Mouse (Mus musculus) heart, embryonic 15.5 days (tissue): ENCODE data around the gene Uhrf1bp1l. TPM values are rescaled to one million over a fixed set of nuclear protein-coding genes. Genes with fewer than 3 reads are reported as not detected.
A peak's percentile ranks its signal among the peaks of the same experiment; 100 is the strongest.

Experiments used
- ATAC-seq: fragments of 200-750 bp; cut with Nextera tagmentation; replicated peaks from 2 replicates; pipeline ENCODE4 v1.8.0; 2017; ENCODE audit warnings: low read depth, moderate TSS enrichment; ENCODE audit not compliant: insufficient number of reproducible peaks, insufficient read depth, low FRiP score
- H3K27ac ChIP-seq: fragments of 300-500 bp; sonication (generic); 2 replicates; pipeline ENCODE4 v1.5.1; 2015; ENCODE audit warnings: mild to moderate bottlenecking, inconsistent platforms
- H3K27me3 ChIP-seq: fragments of 300-500 bp; sonication (generic); 2 replicates; pipeline ENCODE4 v1.6.1; 2015; ENCODE audit warnings: inconsistent platforms
- H3K36me3 ChIP-seq: fragments of 300-500 bp; sonication (generic); 2 replicates; pipeline ENCODE4 v1.6.1; 2015; ENCODE audit warnings: mild to moderate bottlenecking, inconsistent platforms
- H3K4me1 ChIP-seq: fragments of 300-500 bp; sonication (generic); replicated peaks from 2 replicates; pipeline ENCODE4 v1.6.1; 2015; ENCODE audit warnings: inconsistent platforms
- H3K4me2 ChIP-seq: fragments of 300-500 bp; sonication (generic); 2 replicates; pipeline ENCODE4 v1.6.1; 2015; ENCODE audit warnings: inconsistent platforms, mild to moderate bottlenecking, moderate library complexity
- H3K4me3 ChIP-seq: fragments of 300-500 bp; sonication (generic); 2 replicates; pipeline ENCODE4 v1.5.1; 2015; ENCODE audit warnings: mild to moderate bottlenecking, inconsistent platforms
- H3K9ac ChIP-seq: fragments of 300-500 bp; sonication (generic); 2 replicates; pipeline ENCODE4 v1.6.1; 2015; ENCODE audit warnings: mild to moderate bottlenecking, inconsistent platforms
- H3K9me3 ChIP-seq: fragments of 300-500 bp; sonication (generic); replicated peaks from 2 replicates; pipeline ENCODE4 v1.6.1; 2016; ENCODE audit warnings: inconsistent platforms
- WGBS: fragments of 180-500 bp; shearing (Covaris S2); methylation state at CpG from one replicate; pipeline ENCODE4 v1.1.7; 2015; ENCODE audit warnings: mixed read lengths; 5-methylcytosine and 5-hydroxymethylcytosine counted together
- polyA plus RNA-seq: library from polyadenylated mRNA; unstranded; fragments of >200 nt; fragmentation: Nextera tagmentation; extraction: Ambion mirVana; gene quantifications from 2 replicates; pipeline ENCODE4 v1.2.1, GENCODE M21; 2015

The Uhrf1bp1l gene
- polyA plus RNA-seq, 1 experiment from 2014 or later = 18.0 TPM

DNA sequence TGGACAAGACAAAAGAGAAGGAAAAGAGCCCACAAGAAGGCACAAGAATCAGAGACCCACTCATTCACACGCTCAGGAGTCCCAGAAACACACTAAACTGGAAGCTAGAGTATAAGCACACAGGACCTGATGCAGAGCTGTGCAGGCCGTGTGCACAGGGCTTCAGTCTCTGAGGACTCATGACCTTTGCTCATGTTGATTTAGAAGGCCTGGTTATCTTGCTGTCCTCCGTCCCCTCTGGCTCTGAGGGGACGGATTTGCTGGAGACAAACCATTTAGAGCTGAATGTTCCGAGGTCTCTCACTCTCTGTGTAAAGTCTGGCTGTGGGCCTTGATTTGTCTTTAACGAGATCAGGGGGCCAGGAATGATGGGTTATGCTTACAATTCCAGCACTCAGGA lies 14.4 kb upstream of the Uhrf1bp1l start:
- 79% methylated on average over 6 of the region's 6 CpGs for WGBS
- no peak overlapping the region for H3K27ac ChIP-seq
- no peaks in the 10 kb centered on the region for H3K27me3 ChIP-seq
- peaks cover 13% of the 10 kb centered on the region for H3K36me3 ChIP-seq
- no peak overlapping the region for H3K9ac ChIP-seq
- no peak overlapping the region for H3K4me3 ChIP-seq
- ATAC-seq = no peak
- H3K9me3 ChIP-seq = no peaks in the 10 kb centered on the region
- H3K4me2 ChIP-seq = no peak overlapping the region
- peaks cover 16% of the 10 kb centered on the region for H3K4me1 ChIP-seq

DNA sequence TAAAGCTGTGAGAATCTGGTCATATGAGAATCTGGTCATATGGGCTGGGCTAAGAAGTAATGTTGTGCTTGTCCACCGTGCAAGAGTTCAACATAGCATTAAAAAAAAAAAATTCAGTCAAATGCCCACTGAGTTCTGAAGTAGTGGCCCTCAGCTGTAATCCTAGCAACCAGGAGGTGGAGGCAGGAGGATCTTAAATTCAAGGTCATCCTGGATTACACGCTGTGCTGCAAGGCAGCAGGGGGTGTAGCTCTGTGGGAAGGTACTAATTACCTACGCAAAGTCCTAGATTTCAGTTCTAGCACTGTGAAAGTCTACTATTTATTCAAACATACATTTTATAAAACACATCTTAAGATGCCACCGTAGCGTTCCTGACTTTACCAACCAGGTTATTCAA lies 13.4 kb upstream of the Uhrf1bp1l start:
- WGBS = 17% methylated on average over 5 of the region's 5 CpGs
- peak overlapping the region; percentile 76 for H3K4me3 ChIP-seq

DNA sequence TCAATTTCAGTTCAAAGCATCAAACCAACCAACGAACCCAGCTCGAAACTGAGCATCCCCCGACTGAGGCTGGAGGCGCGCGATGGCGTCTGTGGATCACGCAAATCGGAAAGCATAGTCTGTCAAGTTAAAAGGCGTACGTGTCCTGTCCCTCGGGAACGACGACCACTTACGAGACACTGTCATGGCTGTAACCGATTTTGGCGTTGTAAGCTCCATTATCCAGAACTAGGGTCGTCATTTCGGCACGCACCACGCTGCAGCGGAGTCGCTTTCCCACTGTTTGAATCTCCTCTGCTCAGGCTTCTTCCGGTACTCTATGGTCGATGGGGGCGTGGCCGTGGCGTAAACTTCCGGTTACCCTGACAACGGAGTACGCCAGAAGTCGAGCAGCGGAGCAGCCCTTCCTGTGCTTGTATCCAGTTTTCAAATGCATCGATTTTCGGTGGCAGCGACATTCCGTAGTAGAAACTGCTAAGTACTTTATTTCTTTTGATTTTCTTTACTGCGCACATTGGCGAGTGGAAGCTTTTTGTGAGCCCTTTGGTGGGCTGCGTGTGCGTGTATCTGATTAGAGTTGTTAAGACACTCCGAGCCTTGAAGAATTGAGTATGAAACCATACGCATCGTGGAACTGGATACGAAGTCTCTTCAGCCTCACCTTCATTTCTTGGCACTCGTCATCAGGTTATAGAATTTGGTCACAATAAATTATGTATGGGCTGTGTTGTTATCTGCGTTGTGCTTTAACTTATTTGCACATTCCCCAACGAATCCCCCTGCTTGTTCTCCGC lies 12.6 kb upstream of the Uhrf1bp1l start, which contains the start of gene Actr6:
Gene Actr6, minus strand, starts transcription at position 295 of the 794 bp plus-strand sequence.
- H3K9ac ChIP-seq = peak within 1 kb of the TSS; percentile 60
- no peaks in the 10 kb centered on the region for H3K27me3 ChIP-seq
- H3K4me2 ChIP-seq = peak within 1 kb of the TSS; percentile 72
- H3K36me3 ChIP-seq = 0 out of 2 replicates have a peak, but pooled peaks cover under 1% of the 10 kb centered on the region
- H3K4me3 ChIP-seq = peak within 1 kb of the TSS; percentile 76
- WGBS = 1% methylated on average over 49 of the region's 49 CpGs
- peaks cover 16% of the 10 kb centered on the region for H3K4me1 ChIP-seq
- peak; percentile 98 for ATAC-seq
- no peaks in the 10 kb centered on the region for H3K9me3 ChIP-seq
- 0 out of 2 replicates have a peak within 1 kb of the TSS, but pooled peaks have one; percentile 51 for H3K27ac ChIP-seq

More for the DNA sequence above, 13.4 kb upstream of the Uhrf1bp1l start:
- H3K4me2 ChIP-seq = peak overlapping the region; percentile 72
- H3K27me3 ChIP-seq = no peaks in the 10 kb centered on the region
- no peak for ATAC-seq
- H3K4me1 ChIP-seq = peaks cover 16% of the 10 kb centered on the region
- H3K9me3 ChIP-seq = no peaks in the 10 kb centered on the region
- peak overlapping the region; percentile 60 for H3K9ac ChIP-seq
- 0 out of 2 replicates have a peak, but pooled peaks cover 5% of the 10 kb centered on the region for H3K36me3 ChIP-seq
- H3K27ac ChIP-seq = no peak overlapping the region

DNA sequence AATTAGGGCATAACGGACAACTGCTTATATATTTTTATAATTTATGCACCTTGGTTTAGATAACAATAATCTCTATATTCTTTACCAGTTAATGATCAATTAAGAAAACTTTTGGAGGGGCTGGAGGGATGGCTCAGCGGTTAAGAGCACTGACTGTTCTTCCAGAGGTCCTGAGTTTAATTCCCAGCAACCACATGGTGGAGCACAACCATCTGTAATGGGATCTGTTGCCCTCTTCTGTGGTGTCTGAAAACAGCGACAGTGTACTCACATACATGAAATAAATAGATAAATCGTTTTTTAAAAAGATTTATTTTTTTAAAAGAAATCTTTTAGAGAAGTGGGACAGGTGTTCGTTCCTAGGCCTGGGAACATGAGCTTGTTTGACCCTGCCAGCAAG lies 7.7 kb upstream of the Uhrf1bp1l start:
- no peaks in the 10 kb centered on the region for H3K9me3 ChIP-seq
- H3K4me2 ChIP-seq = no peak overlapping the region
- 39% methylated on average over 5 of the region's 5 CpGs for WGBS
- no peaks in the 10 kb centered on the region for H3K27me3 ChIP-seq
- peaks cover 4% of the 10 kb centered on the region; the same call in 1 of the 2 replicates for H3K4me1 ChIP-seq
- H3K27ac ChIP-seq = no peak overlapping the region
- no peak for ATAC-seq
- no peaks in the 10 kb centered on the region for H3K36me3 ChIP-seq
- H3K4me3 ChIP-seq = no peak overlapping the region
- H3K9ac ChIP-seq = no peak overlapping the region

DNA sequence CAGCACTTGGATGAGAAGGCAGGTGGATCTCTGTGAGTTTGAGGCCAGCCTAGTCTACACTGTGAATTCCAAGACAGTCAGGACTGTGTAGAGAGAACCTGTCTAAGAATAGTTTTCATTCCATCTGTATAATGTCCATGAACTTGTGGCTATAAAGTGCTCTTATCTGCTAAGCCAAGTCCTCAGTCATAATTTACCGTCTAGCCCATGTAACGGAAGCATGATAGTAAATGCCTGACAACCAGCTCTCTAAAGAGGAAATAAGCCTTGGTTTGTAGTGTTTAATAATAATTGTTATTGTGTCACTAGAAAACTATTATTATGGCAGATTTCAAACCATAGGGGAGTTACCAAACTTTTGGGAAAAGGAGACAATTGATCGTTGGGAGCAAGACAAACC lies 6.9 kb upstream of the Uhrf1bp1l start:
- 78% methylated on average over 3 of the region's 3 CpGs for WGBS
- Histone ChIP-seq H3K27me3 (no peaks in the 10 kb centered on the region), H3K36me3 (no peaks in the 10 kb centered on the region), H3K4me3 (no peak overlapping the region), H3K9me3 (no peaks in the 10 kb centered on the region), H3K9ac (no peak overlapping the region), H3K4me2 (no peak overlapping the region), H3K4me1 (peaks cover under 1% of the 10 kb centered on the region; the same call in 1 of the 2 replicates), H3K27ac (no peak overlapping the region)
- ATAC-seq = no peak

DNA sequence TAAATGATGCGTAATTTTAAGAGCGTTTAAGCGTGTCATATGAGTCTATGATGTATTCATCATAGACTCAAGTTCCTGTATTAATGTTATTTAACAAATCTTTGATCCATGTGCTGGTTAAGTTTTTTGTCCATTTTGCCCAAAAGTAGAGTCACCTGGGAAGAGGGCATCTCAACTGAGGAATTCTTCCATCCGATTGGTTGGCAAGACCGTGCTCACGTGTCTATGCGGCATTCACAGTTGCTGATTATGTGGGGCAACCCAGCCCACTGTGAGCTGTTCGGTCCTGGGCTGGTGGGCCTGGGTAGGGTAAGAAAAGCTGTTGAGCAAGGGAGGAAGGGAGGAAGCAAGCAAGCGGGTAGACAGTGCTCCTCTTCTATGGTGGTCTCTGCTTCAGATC lies 6.4 kb upstream of the Uhrf1bp1l start:
- Histone ChIP-seq H3K27me3 (no peaks in the 10 kb centered on the region), H3K4me2 (no peak overlapping the region), H3K27ac (no peak overlapping the region), H3K4me3 (no peak overlapping the region), H3K36me3 (no peaks in the 10 kb centered on the region), H3K9ac (no peak overlapping the region), H3K4me1 (no peaks in the 10 kb centered on the region), H3K9me3 (no peaks in the 10 kb centered on the region)
- WGBS = 84% methylated on average over 9 of the region's 9 CpGs
- no peak for ATAC-seq

DNA sequence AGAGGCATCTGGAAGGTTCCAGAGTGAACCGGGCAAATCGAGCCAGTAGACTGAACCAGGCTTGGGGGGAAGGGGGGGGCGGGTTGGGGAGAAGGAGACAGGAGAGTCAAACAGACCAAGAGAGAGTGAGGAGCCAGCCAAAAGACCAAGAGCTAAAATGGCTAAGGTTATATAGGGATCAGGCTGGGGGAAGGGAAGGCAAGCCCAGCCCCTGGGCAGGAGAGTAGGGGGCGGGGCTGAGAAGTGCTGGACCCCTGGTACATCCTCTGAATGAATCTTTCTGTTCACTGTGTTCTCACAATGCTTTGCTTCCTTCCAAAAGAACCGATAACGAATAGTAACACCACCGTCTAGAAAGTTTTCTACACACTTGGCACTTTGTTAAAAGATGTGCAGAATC lies 5.1 kb upstream of the Uhrf1bp1l start:
- Histone ChIP-seq H3K27me3 (no peaks in the 10 kb centered on the region), H3K9me3 (no peaks in the 10 kb centered on the region), H3K4me1 (no peaks in the 10 kb centered on the region), H3K4me2 (no peak overlapping the region), H3K36me3 (no peaks in the 10 kb centered on the region), H3K4me3 (no peak overlapping the region), H3K9ac (no peak overlapping the region), H3K27ac (no peak overlapping the region)
- 55% methylated on average over 7 of the region's 7 CpGs for WGBS
- ATAC-seq = no peak

DNA sequence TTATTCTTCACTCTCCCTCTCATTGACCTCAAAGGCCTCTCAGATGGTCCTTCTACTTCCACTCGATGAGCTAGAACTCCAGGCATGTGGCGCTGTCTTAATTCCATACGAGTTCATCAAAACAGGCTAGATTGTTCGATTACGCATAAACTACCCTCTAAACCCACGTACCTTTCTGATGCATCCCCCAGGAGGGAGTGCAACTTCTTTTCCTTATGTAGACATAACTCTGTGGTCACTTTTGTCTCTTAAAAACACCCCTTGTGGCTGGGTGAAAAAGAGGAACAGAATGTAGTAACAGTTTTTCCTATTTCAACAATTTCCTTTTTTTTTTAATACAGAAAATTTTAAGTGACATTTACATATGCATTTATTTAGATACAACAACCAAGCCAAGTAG lies 3.8 kb upstream of the Uhrf1bp1l start:
- no peaks in the 10 kb centered on the region for H3K9me3 ChIP-seq
- H3K4me3 ChIP-seq = no peak overlapping the region
- no peaks in the 10 kb centered on the region for H3K4me1 ChIP-seq
- no peak overlapping the region for H3K27ac ChIP-seq
- no peaks in the 10 kb centered on the region for H3K36me3 ChIP-seq
- H3K27me3 ChIP-seq = no peaks in the 10 kb centered on the region
- no peak overlapping the region for H3K9ac ChIP-seq
- no peak for ATAC-seq
- WGBS = 80% methylated on average over 6 of the region's 6 CpGs
- H3K4me2 ChIP-seq = no peak overlapping the region

DNA sequence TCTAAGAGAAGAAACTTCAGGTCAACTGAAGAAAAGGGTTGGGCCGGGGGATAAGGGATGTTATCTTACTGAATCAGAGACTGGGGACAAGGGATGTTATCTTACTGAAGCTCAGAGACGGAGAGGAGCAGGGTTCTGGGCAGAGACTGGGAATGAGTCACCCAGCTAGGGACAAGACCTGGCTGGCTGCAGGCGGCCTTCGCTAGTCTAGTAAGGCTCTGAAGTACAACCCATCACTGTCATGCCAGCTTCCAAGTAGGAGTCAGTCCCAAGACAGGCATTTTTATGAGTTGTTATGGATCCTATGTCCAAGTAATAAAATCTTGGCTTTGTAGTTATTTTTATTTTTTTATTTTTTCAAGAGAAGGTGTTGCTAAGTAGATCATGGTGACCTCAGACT lies 1.5 kb upstream of the Uhrf1bp1l start:
- Histone ChIP-seq H3K27ac (no peak overlapping the region), H3K4me2 (no peak overlapping the region), H3K4me1 (peaks cover 12% of the 10 kb centered on the region), H3K9me3 (no peaks in the 10 kb centered on the region), H3K4me3 (no peak overlapping the region), H3K9ac (no peak overlapping the region), H3K27me3 (no peaks in the 10 kb centered on the region), H3K36me3 (no peaks in the 10 kb centered on the region)
- ATAC-seq = no peak
- 74% methylated on average over 4 of the region's 4 CpGs for whole genome bisulfite sequencing

DNA sequence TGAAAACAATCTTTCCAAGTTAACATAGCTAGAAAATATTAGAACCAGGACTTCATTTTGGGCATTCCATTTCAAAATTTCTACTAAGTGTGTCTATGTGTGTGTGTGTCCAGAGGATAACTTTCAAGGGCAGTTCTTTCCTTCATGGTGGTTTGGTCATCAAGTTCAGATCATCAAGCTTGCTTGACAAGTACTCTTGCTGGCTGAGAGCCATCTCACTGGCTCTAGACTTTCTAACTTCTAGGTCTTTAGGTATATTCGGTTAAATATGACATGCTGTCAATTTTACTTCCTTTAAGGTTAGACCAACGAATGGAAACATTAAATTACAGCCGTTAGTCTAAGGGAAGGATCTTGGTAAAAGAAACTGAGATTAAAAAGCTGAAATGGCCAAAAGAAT lies 450 bp upstream of the Uhrf1bp1l start:
- peak overlapping the region; percentile 61 for H3K4me2 ChIP-seq
- peaks cover 13% of the 10 kb centered on the region for H3K4me1 ChIP-seq
- H3K27me3 ChIP-seq = no peaks in the 10 kb centered on the region
- no peak for ATAC-seq
- H3K9me3 ChIP-seq = no peaks in the 10 kb centered on the region
- H3K36me3 ChIP-seq = no peaks in the 10 kb centered on the region
- H3K9ac ChIP-seq = no peak overlapping the region
- peak overlapping the region; percentile 63 for H3K4me3 ChIP-seq
- 20% methylated on average over 3 of the region's 3 CpGs for WGBS
- no peak overlapping the region for H3K27ac ChIP-seq

DNA sequence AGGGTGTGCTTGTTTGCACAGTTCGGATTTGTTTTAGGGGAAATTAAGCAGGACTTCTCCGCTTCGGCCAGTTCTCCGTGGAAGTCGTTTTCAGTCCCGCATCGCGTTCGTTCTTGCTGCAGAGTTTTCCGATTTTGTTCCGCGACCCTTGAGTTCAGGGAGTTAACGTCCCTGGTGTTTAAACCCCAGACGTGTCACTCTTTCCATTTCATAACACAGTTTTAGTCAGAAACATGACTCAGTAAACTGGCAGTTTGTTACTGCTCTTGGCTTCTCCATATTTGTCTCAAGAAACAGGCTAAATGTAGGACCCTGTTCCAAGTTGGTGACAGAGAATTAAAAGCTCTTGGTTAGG lies 852 bp downstream of the Uhrf1bp1l start:
- WGBS = under 1% methylated on average over 14 of the region's 14 CpGs
- no peaks in the 10 kb centered on the region for H3K36me3 ChIP-seq
- peak overlapping the region; percentile 63 for H3K9ac ChIP-seq
- peak overlapping the region; percentile 61 for H3K4me2 ChIP-seq
- H3K27ac ChIP-seq = peak overlapping the region; percentile 80
- peaks cover 20% of the 10 kb centered on the region for H3K4me1 ChIP-seq
- peak overlapping the region; percentile 63 for H3K4me3 ChIP-seq
- H3K9me3 ChIP-seq = no peaks in the 10 kb centered on the region
- no peak for ATAC-seq
- H3K27me3 ChIP-seq = no peaks in the 10 kb centered on the region

DNA sequence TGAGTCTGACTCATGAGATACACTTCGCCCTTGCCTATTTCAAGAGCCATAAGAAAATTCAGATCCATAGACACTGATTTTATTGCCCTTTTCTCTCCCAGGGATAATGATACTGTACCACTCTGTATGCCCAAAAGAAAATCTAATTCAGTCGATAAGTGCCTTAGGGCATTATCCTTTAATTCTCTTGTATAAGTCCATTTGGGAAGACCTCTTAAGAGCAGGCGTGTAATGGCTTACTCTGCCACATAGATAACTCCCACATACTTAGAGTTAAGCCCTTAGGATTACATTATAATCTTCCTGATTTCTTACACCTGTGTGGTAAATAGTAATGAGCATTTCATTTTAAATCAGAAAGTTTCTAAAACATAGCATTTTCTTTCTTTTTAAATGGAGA lies 1.8 kb downstream of the Uhrf1bp1l start:
- Histone ChIP-seq H3K27ac (no peak overlapping the region), H3K9me3 (no peaks in the 10 kb centered on the region), H3K9ac (no peak overlapping the region), H3K4me1 (peaks cover 25% of the 10 kb centered on the region), H3K4me2 (0 out of 2 replicates have a peak overlapping the region, but pooled peaks have one; percentile 18), H3K27me3 (no peaks in the 10 kb centered on the region), H3K36me3 (no peaks in the 10 kb centered on the region), H3K4me3 (no peak overlapping the region)
- no peak for ATAC-seq
- WGBS = 78% methylated on average over 3 of the region's 3 CpGs
